Mouse (Mus musculus) lung, postnatal 4 days (tissue): Measurements from ENCODE around the gene Mnd1.
A peak's percentile ranks its signal among the peaks of the same experiment; 100 is the strongest.

ENCODE experiments used
- DNase-seq, 2 experiments: peaks; one replicate each; pipeline ENCODE4 v3.0.0; 2021

Mnd1 gene

GRCm38 (mm10) chr3:84155558-84156006 lies at the start of gene Mnd1:
TSS of gene Mnd1 (minus strand) at chr3:84155786.
- DNase-seq: peak; percentile 98 to 100

GRCm38 (mm10) chr3:84204640-84205039 lies 49.1 kb upstream of the Mnd1 start:
- DNase-seq: no peak

GRCm38 (mm10) chr3:84200559-84201420 lies 45.2 kb upstream of the Mnd1 start:
- DNase-seq: no peak

- DNase-seq: no peak
Measured at GRCm38 (mm10) chr3:84199516-84199915, 43.9 kb upstream of the Mnd1 start.

- DNase-seq: no peak
Measured at GRCm38 (mm10) chr3:84198229-84198628, 42.6 kb upstream of the Mnd1 start.

- DNase-seq: no peak
Measured at GRCm38 (mm10) chr3:84193881-84194280, 38.3 kb upstream of the Mnd1 start.

GRCm38 (mm10) chr3:84191141-84191881 lies 35.7 kb upstream of the Mnd1 start:
- DNase-seq: peak; percentile 40 to 68

- DNase-seq: peak; percentile 30 to 36
Measured at GRCm38 (mm10) chr3:84190513-84191061, 35.0 kb upstream of the Mnd1 start.

GRCm38 (mm10) chr3:84189629-84190173 lies 34.1 kb upstream of the Mnd1 start:
- DNase-seq: no peak

- DNase-seq: no peak
Measured at GRCm38 (mm10) chr3:84181717-84182116, 26.1 kb upstream of the Mnd1 start.

- DNase-seq: no peak
Measured at GRCm38 (mm10) chr3:84181102-84181501, 25.5 kb upstream of the Mnd1 start.

GRCm38 (mm10) chr3:84180304-84180703 lies 24.7 kb upstream of the Mnd1 start:
- no peak for DNase-seq

- DNase-seq: no peak
Measured at GRCm38 (mm10) chr3:84177834-84178233, 22.2 kb upstream of the Mnd1 start.

- peak; percentile 73 to 84 for DNase-seq
Measured at GRCm38 (mm10) chr3:84175337-84176315, 20.0 kb upstream of the Mnd1 start.

GRCm38 (mm10) chr3:84173581-84174154 lies 18.1 kb upstream of the Mnd1 start, which contains the start of gene Gm6525:
TSS of gene Gm6525 (plus strand) at chr3:84174104.
- no peak for DNase-seq

- no peak for DNase-seq
Measured at GRCm38 (mm10) chr3:84172406-84172805, 16.8 kb upstream of the Mnd1 start.

GRCm38 (mm10) chr3:84169393-84170005 lies 13.9 kb upstream of the Mnd1 start:
- no peak for DNase-seq

GRCm38 (mm10) chr3:84168943-84169342 lies 13.4 kb upstream of the Mnd1 start:
- no peak for DNase-seq

- DNase-seq: no peak
Measured at GRCm38 (mm10) chr3:84166073-84166472, 10.5 kb upstream of the Mnd1 start.

- no peak for DNase-seq
Measured at GRCm38 (mm10) chr3:84165391-84165790, 9.8 kb upstream of the Mnd1 start.
